Mouse (Mus musculus) liver, embryonic 13.5 days (tissue): ENCODE results near the gene Lsr. TPM values are rescaled to one million over a fixed set of nuclear protein-coding genes. Genes with fewer than 3 reads are reported as not detected.

ENCODE experiments used
- ATAC-seq: fragments of 200-750 bp; cut with Nextera tagmentation; 2 replicates; pipeline ENCODE4 v1.8.0; 2017; ENCODE audit warnings: low read depth, mild to moderate bottlenecking, moderate number of reproducible peaks, moderate library complexity
- DNase-seq: peaks from one replicate; pipeline ENCODE4 v3.0.0; 2022
- H3K27ac ChIP-seq: fragments of 300-500 bp; sonication (generic); 2 replicates; pipeline ENCODE4 v1.5.1; 2015; ENCODE audit warnings: moderate library complexity, mild to moderate bottlenecking, inconsistent platforms
- H3K27me3 ChIP-seq: fragments of 300-500 bp; sonication (generic); 2 replicates; pipeline ENCODE4 v1.6.1; 2015; ENCODE audit warnings: mild to moderate bottlenecking, inconsistent platforms
- H3K36me3 ChIP-seq: fragments of 300-500 bp; sonication (generic); 2 replicates; pipeline ENCODE4 v1.6.1; 2015; ENCODE audit warnings: mild to moderate bottlenecking, inconsistent platforms
- H3K4me1 ChIP-seq: fragments of 300-500 bp; sonication (generic); replicated peaks from 2 replicates; pipeline ENCODE4 v1.6.1; 2015; ENCODE audit warnings: inconsistent platforms
- H3K4me2 ChIP-seq: fragments of 300-500 bp; sonication (generic); 2 replicates; pipeline ENCODE4 v1.6.1; 2015; ENCODE audit warnings: inconsistent platforms, mild to moderate bottlenecking, moderate library complexity
- H3K4me3 ChIP-seq: fragments of 300-500 bp; sonication (generic); replicated peaks from 2 replicates; pipeline ENCODE4 v1.5.1; 2015; ENCODE audit warnings: mild to moderate bottlenecking, inconsistent platforms
- H3K9ac ChIP-seq: fragments of 300-500 bp; sonication (generic); 2 replicates; pipeline ENCODE4 v1.6.1; 2015; ENCODE audit warnings: mild to moderate bottlenecking, inconsistent platforms
- H3K9me3 ChIP-seq: fragments of 300-500 bp; sonication (generic); replicated peaks from 2 replicates; pipeline ENCODE4 v1.6.1; 2016; ENCODE audit warnings: inconsistent platforms
- WGBS: fragments of 180-500 bp; shearing (Covaris S2); methylation state at CpG from one replicate; pipeline ENCODE4 v1.1.7; 2015; ENCODE audit not compliant: insufficient replicate concordance; 5-methylcytosine and 5-hydroxymethylcytosine counted together
- polyA plus RNA-seq: library from polyadenylated mRNA; unstranded; fragments of >200 nt; fragmentation: Nextera tagmentation; extraction: Ambion mirVana; gene quantifications from 2 replicates; pipeline ENCODE4 v1.2.1, GENCODE M21; 2015

Gene Lsr
- polyA plus RNA-seq, 1 experiment from 2014 or later, result 20.9 TPM

GRCm38 (mm10) chr7:30988519-30989162 is 15.4 kb upstream of the Lsr start:
- ATAC-seq, result no peak
- Histone ChIP-seq H3K4me3 (no peak overlapping the region), H3K27me3 (no peaks in the 10 kb centered on the region), H3K9me3 (no peaks in the 10 kb centered on the region), H3K36me3 (no peaks in the 10 kb centered on the region), H3K27ac (no peak overlapping the region), H3K9ac (no peak overlapping the region), H3K4me2 (no peak overlapping the region), H3K4me1 (no peaks in the 10 kb centered on the region)
- WGBS, result 64% methylated on average over 4 of the region's 4 CpGs
- DNase-seq, result no peak

GRCm38 (mm10) chr7:30985357-30985756 is 12.1 kb upstream of the Lsr start:
- Histone ChIP-seq H3K36me3 (no peaks in the 10 kb centered on the region), H3K4me2 (no peak overlapping the region), H3K27me3 (no peaks in the 10 kb centered on the region), H3K4me1 (no peaks in the 10 kb centered on the region), H3K27ac (no peak overlapping the region), H3K4me3 (no peak overlapping the region), H3K9me3 (no peaks in the 10 kb centered on the region), H3K9ac (no peak overlapping the region)
- 70% methylated on average over 9 of the region's 9 CpGs for WGBS
- no peak for ATAC-seq
- DNase-seq, result no peak

DNA sequence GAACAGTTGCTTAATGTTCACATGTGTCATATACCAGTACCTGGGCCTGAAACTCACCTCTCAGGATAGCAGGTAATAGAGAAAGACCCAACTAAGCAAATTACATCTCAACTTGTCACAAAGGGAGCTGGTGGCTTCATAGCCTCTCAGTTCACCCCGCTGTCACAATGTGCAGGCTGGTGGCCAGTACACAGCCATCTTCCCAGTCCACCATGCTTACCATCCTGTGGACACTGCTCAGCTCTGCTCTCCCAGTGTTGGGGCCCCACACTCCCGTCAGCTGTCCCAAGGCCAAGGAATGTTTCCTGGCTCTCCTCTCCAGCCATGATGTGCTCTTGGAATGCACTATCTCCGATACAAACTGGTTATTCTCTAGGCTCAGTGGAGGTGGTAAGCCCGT is 8.4 kb upstream of the Lsr start:
- no peaks in the 10 kb centered on the region for H3K9me3 ChIP-seq
- no peak overlapping the region for H3K9ac ChIP-seq
- no peak overlapping the region for H3K27ac ChIP-seq
- H3K27me3 ChIP-seq, result no peaks in the 10 kb centered on the region
- no peak overlapping the region for H3K4me2 ChIP-seq
- no peak for DNase-seq
- H3K4me3 ChIP-seq, result no peak overlapping the region
- no peaks in the 10 kb centered on the region for H3K4me1 ChIP-seq
- 67% methylated on average over 4 of the region's 4 CpGs for WGBS
- no peaks in the 10 kb centered on the region for H3K36me3 ChIP-seq
- no peak for ATAC-seq

- H3K4me3 ChIP-seq, result peak within 1 kb of the TSS; percentile 52
- H3K9me3 ChIP-seq, result no peaks in the 10 kb centered on the region
- peak within 1 kb of the TSS; percentile 9; the same call in 1 of the 2 replicates for H3K27ac ChIP-seq
- ATAC-seq (peak; percentile 74), DNase-seq (peak; percentile 74)
- H3K4me1 ChIP-seq, result peaks cover 8% of the 10 kb centered on the region
- 1% methylated on average over 37 of the region's 37 CpGs for WGBS
- H3K27me3 ChIP-seq, result peaks cover 22% of the 10 kb centered on the region
- H3K36me3 ChIP-seq, result no peaks in the 10 kb centered on the region
- peak within 1 kb of the TSS; percentile 59 for H3K4me2 ChIP-seq
- H3K9ac ChIP-seq, result peak within 1 kb of the TSS; percentile 51
These were observed 431 bp upstream of the Lsr start, which contains the start of gene Fam187b for GRCm38 (mm10) chr7:30973501-30974289. TSS of gene Fam187b (plus strand) at chr7:30973790.

DNA sequence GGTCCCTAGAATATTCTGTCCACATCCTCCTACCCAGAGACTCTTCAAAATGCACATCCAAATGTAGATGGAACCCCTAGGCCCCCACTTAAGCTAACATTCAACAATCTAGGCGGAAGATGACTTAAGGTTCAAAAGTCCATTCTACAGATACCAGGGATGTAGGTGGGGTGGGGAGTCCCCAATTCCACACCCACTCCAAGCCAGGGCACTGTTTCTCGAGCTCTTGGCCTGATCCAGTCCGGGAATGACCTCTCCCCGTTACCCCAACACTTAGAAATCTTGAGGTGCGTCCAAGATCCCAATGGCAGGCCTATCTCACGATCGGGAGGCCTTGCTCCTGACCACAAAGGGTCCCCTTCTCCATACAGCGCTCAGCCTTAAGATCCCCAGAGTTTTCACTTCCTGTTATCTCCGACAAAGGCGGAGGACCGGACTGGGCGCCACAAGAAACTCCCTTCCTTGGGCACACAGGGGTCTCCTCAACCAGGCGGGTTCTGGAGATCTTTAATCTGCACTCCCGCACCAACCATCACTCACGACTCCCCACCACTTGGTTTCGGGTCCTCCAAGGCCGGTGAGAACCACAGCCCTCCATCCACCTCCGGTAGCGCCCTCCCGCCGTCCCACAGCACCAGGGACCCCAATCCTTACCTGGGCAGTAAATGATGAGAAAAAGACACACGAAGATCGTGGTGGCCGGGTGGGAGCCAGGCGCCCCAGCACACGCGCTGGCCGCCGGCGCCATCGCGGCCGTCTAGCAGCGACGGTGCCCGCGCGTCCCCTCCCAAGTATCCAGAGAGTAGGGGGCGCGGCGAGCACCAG is 626 bp downstream of the Lsr start:
- Histone ChIP-seq H3K9me3 (no peaks in the 10 kb centered on the region), H3K4me1 (peaks cover 8% of the 10 kb centered on the region), H3K27me3 (peaks cover 22% of the 10 kb centered on the region), H3K4me2 (peak overlapping the region; percentile 59), H3K27ac (no peak overlapping the region), H3K9ac (peak overlapping the region; percentile 51), H3K36me3 (no peaks in the 10 kb centered on the region), H3K4me3 (peak overlapping the region; percentile 52)
- WGBS, result 10% methylated on average over 41 of the region's 41 CpGs
- peak; percentile 34; the same call in 1 of the 2 replicates for ATAC-seq
- DNase-seq, result no peak

GRCm38 (mm10) chr7:30971901-30972300 is 1.4 kb downstream of the Lsr start:
- ATAC-seq (no peak), DNase-seq (no peak)
- H3K9ac ChIP-seq, result no peak overlapping the region
- no peak overlapping the region for H3K27ac ChIP-seq
- H3K36me3 ChIP-seq, result no peaks in the 10 kb centered on the region
- peak overlapping the region; percentile 59 for H3K4me2 ChIP-seq
- peaks cover 22% of the 10 kb centered on the region for H3K27me3 ChIP-seq
- peak overlapping the region; percentile 52 for H3K4me3 ChIP-seq
- no peaks in the 10 kb centered on the region for H3K9me3 ChIP-seq
- H3K4me1 ChIP-seq, result peaks cover 8% of the 10 kb centered on the region
- WGBS, result 83% methylated on average over 15 of the region's 15 CpGs

DNA sequence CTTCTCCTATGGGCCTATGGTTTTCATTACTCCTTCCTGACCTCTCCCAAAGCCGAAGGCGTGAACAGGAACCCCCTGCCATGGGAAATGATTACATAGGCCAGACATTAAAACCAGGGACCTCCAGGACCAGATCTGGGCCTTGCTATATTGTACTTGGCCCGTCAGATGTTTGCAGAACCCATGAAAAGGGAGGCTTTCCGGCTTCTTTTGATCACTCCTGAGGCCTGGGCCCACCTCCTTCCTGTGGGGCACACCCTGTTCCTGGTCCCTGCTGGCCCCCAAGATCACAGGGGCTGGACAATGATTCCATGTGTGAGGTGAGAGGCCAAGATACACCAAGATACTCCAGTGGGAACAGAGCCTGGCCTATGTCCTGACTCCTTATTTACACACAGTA is 4.1 kb downstream of the Lsr start:
- whole genome bisulfite sequencing, result 65% methylated on average over 4 of the region's 4 CpGs
- Histone ChIP-seq H3K27me3 (peaks cover 22% of the 10 kb centered on the region), H3K36me3 (no peaks in the 10 kb centered on the region), H3K4me1 (peaks cover 11% of the 10 kb centered on the region), H3K9ac (no peak overlapping the region), H3K27ac (no peak overlapping the region), H3K4me3 (no peak overlapping the region), H3K4me2 (no peak overlapping the region), H3K9me3 (no peaks in the 10 kb centered on the region)
- ATAC-seq (no peak), DNase-seq (no peak)

- H3K4me3 ChIP-seq, result no peak overlapping the region
- DNase-seq (no peak), ATAC-seq (no peak)
- H3K9ac ChIP-seq, result no peak overlapping the region
- peaks cover 15% of the 10 kb centered on the region for H3K4me1 ChIP-seq
- 71% methylated on average over 8 of the region's 8 CpGs for WGBS
- H3K9me3 ChIP-seq, result no peaks in the 10 kb centered on the region
- H3K27ac ChIP-seq, result no peak overlapping the region
- peaks cover 21% of the 10 kb centered on the region for H3K27me3 ChIP-seq
- no peak overlapping the region for H3K4me2 ChIP-seq
- H3K36me3 ChIP-seq, result no peaks in the 10 kb centered on the region
These were observed 4.7 kb downstream of the Lsr start for GRCm38 (mm10) chr7:30968611-30969010.

- no peak for DNase-seq
- Histone ChIP-seq H3K9ac (no peak overlapping the region), H3K4me2 (no peak overlapping the region), H3K9me3 (no peaks in the 10 kb centered on the region), H3K36me3 (no peaks in the 10 kb centered on the region), H3K27ac (no peak overlapping the region), H3K4me3 (no peak overlapping the region), H3K4me1 (peaks cover 10% of the 10 kb centered on the region), H3K27me3 (peaks cover 2% of the 10 kb centered on the region)
- 49% methylated on average over 3 of the region's 3 CpGs for WGBS
- ATAC-seq, result no peak
These were observed 6.6 kb downstream of the Lsr start for GRCm38 (mm10) chr7:30966657-30967056.

- DNase-seq, result no peak
- 75% methylated on average over 14 of the region's 14 CpGs for WGBS
These were observed 7.6 kb downstream of the Lsr start for GRCm38 (mm10) chr7:30965677-30966076.

GRCm38 (mm10) chr7:30964366-30964765 is 8.9 kb downstream of the Lsr start:
- H3K36me3 ChIP-seq, result no peaks in the 10 kb centered on the region
- WGBS, result 75% methylated on average over 7 of the region's 7 CpGs
- H3K4me1 ChIP-seq, result peaks cover 10% of the 10 kb centered on the region
- DNase-seq, result no peak
- no peaks in the 10 kb centered on the region for H3K27me3 ChIP-seq
- no peak overlapping the region for H3K4me3 ChIP-seq
- H3K4me2 ChIP-seq, result no peak overlapping the region
- no peaks in the 10 kb centered on the region for H3K9me3 ChIP-seq
- no peak overlapping the region for H3K27ac ChIP-seq
- H3K9ac ChIP-seq, result no peak overlapping the region
- no peak for ATAC-seq

More at GRCm38 (mm10) chr7:30965677-30966076, 7.6 kb downstream of the Lsr start:
- no peak overlapping the region for H3K27ac ChIP-seq
- H3K4me1 ChIP-seq, result peaks cover 10% of the 10 kb centered on the region
- H3K9me3 ChIP-seq, result no peaks in the 10 kb centered on the region
- no peak overlapping the region for H3K4me3 ChIP-seq
- H3K9ac ChIP-seq, result no peak overlapping the region
- no peak for ATAC-seq
- H3K36me3 ChIP-seq, result no peaks in the 10 kb centered on the region
- H3K4me2 ChIP-seq, result no peak overlapping the region
- H3K27me3 ChIP-seq, result no peaks in the 10 kb centered on the region
